Mouse (Mus musculus) liver, adult 2 months (tissue): ENCODE measurements around the gene Patz1.

Source experiments
- CTCF ChIP-seq: fragments of 200-500 bp; IDR thresholded peaks from 2 replicates; pipeline ENCODE4 v1.5.1; 2011; ENCODE audit warnings: low read depth, low read length, control low read depth
- POLR2A ChIP-seq: fragments of 200-500 bp; IDR thresholded peaks from 2 replicates; pipeline ENCODE4 v1.6.1; 2011; ENCODE audit warnings: low read length, control low read depth; ENCODE audit not compliant: insufficient read depth; ENCODE audit errors: extremely low read depth

GRCm38 (mm10) chr11:3297871-3298812 is 9.5 kb downstream of the Patz1 start:
- TF ChIP-seq POLR2A (no peak), CTCF (no peak)
